Mouse (Mus musculus) embryonic facial prominence, embryonic 11.5 days (tissue): Measurements from ENCODE around the gene Gm3435. TPM values are rescaled to one million over a fixed set of nuclear protein-coding genes. Genes with fewer than 3 reads are reported as not detected.

ENCODE experiments used
- ATAC-seq: fragments of 200-750 bp; cut with Nextera tagmentation; replicated peaks from 2 replicates; pipeline ENCODE4 v1.8.0; 2017; ENCODE audit warnings: low read depth; ENCODE audit not compliant: insufficient number of reproducible peaks, low FRiP score, low TSS enrichment
- DNase-seq: peaks from one replicate; pipeline ENCODE4 v3.0.0-alpha.2; 2015; ENCODE audit warnings: low spot score
- H3K27ac ChIP-seq: fragments of 300-500 bp; sonication (generic); replicated peaks from 2 replicates; pipeline ENCODE4 v1.5.1; 2014; ENCODE audit warnings: mild to moderate bottlenecking, low read depth, low read length, control low read depth
- H3K27me3 ChIP-seq: fragments of 300-500 bp; sonication (generic); 2 replicates; pipeline ENCODE4 v1.6.1; 2014; ENCODE audit warnings: mild to moderate bottlenecking, low read length, moderate library complexity, mixed read lengths; ENCODE audit not compliant: control insufficient read depth, insufficient read depth
- H3K36me3 ChIP-seq: fragments of 300-500 bp; sonication (generic); replicated peaks from 2 replicates; pipeline ENCODE4 v1.6.1; 2014; ENCODE audit warnings: low read depth, mild to moderate bottlenecking, low read length, moderate library complexity, mixed read lengths; ENCODE audit not compliant: control insufficient read depth, insufficient read depth
- H3K4me1 ChIP-seq: fragments of 300-500 bp; sonication (generic); 2 replicates; pipeline ENCODE4 v1.6.1; 2014; ENCODE audit warnings: low read length, mixed read lengths; ENCODE audit not compliant: control insufficient read depth, insufficient read depth
- H3K4me2 ChIP-seq: fragments of 300-500 bp; sonication (generic); 2 replicates; pipeline ENCODE4 v1.6.1; 2014; ENCODE audit warnings: low read depth, mild to moderate bottlenecking, control low read depth, low read length, moderate library complexity
- H3K4me3 ChIP-seq: fragments of 300-500 bp; sonication (generic); 2 replicates; pipeline ENCODE4 v1.5.1; 2014; ENCODE audit warnings: low read depth, low read length, control low read depth
- H3K9ac ChIP-seq: fragments of 300-500 bp; sonication (generic); replicated peaks from 2 replicates; pipeline ENCODE4 v1.6.1; 2014; ENCODE audit warnings: mild to moderate bottlenecking, control low read depth, low read length
- H3K9me3 ChIP-seq: fragments of 300-500 bp; sonication (generic); replicated peaks from 2 replicates; pipeline ENCODE4 v1.6.1; 2016; ENCODE audit warnings: mild to moderate bottlenecking, low read length, inconsistent platforms, mixed read lengths; ENCODE audit not compliant: control insufficient read depth
- WGBS: fragments of 180-500 bp; shearing (Covaris S2); extraction: QIAGEN DNeasy Blood & Tissue Kit; methylation state at CpG from one replicate; pipeline ENCODE4 v1.1.7; 2014; 5-methylcytosine and 5-hydroxymethylcytosine counted together
- polyA plus RNA-seq: library from polyadenylated mRNA; unstranded; fragments of >200 nt; fragmentation: Nextera tagmentation; extraction: Ambion mirVana; gene quantifications from 2 replicates; pipeline ENCODE4 v1.2.1, GENCODE M21; 2014

Gm3435 gene
- polyA plus RNA-seq, 1 experiment from 2014 or later, result 6.1 TPM

GRCm38 (mm10) chr17:15066911-15067310, 56.9 kb downstream of the Gm3435 start:
- H3K9me3 ChIP-seq, result no peaks in the 10 kb centered on the region
- H3K27me3 ChIP-seq, result no peaks in the 10 kb centered on the region
- H3K9ac ChIP-seq, result no peak overlapping the region
- no peak overlapping the region for H3K4me2 ChIP-seq
- H3K4me1 ChIP-seq, result no peaks in the 10 kb centered on the region
- 66% methylated on average over 1 of the region's 1 CpGs for WGBS
- H3K4me3 ChIP-seq, result no peak overlapping the region
- DNase-seq, result no peak
- no peaks in the 10 kb centered on the region for H3K36me3 ChIP-seq
- no peak overlapping the region for H3K27ac ChIP-seq
- ATAC-seq, result no peak

- Histone ChIP-seq H3K27ac (no peak overlapping the region), H3K4me1 (no peaks in the 10 kb centered on the region), H3K4me3 (no peak overlapping the region), H3K9me3 (no peaks in the 10 kb centered on the region), H3K4me2 (no peak overlapping the region), H3K36me3 (no peaks in the 10 kb centered on the region), H3K27me3 (no peaks in the 10 kb centered on the region), H3K9ac (no peak overlapping the region)
- WGBS, result 58% methylated on average over 8 of the region's 8 CpGs
- no peak for ATAC-seq
- no peak for DNase-seq
These were observed 58.2 kb downstream of the Gm3435 start for GRCm38 (mm10) chr17:15068040-15068792.

GRCm38 (mm10) chr17:15069124-15069523, 59.1 kb downstream of the Gm3435 start:
- no peaks in the 10 kb centered on the region for H3K4me1 ChIP-seq
- no peak for ATAC-seq

More at GRCm38 (mm10) chr17:15069124-15069523, 59.1 kb downstream of the Gm3435 start:
- DNase-seq, result no peak
- Histone ChIP-seq H3K9me3 (no peaks in the 10 kb centered on the region), H3K27ac (no peak overlapping the region), H3K4me3 (no peak overlapping the region), H3K4me2 (no peak overlapping the region), H3K9ac (no peak overlapping the region), H3K27me3 (no peaks in the 10 kb centered on the region), H3K36me3 (no peaks in the 10 kb centered on the region)
- WGBS, result 65% methylated on average over 2 of the region's 2 CpGs

Other genes starting within 250 kb of the Gm3435 start
- 4.2 and 4.6 TPM in 2 replicates for gene Wdr27, start 67.0 kb upstream of the Gm3435 start, polyA plus RNA-seq
- gene 1600012H06Rik, start 67.0 kb upstream of the Gm3435 start, polyA plus RNA-seq, result 32.1 and 33.9 TPM in 2 replicates
- gene Phf10, start 48.9 kb upstream of the Gm3435 start, polyA plus RNA-seq, result 38.3 and 38.9 TPM in 2 replicates
- 9.4 and 10.7 TPM in 2 replicates for gene 9030025P20Rik, start 31.7 kb upstream of the Gm3435 start, polyA plus RNA-seq
- gene Gm3417, start 31.4 kb upstream of the Gm3435 start, polyA plus RNA-seq, result not detected in 2 replicates
- 58.7 and 68.2 TPM in 2 replicates for gene Ermard, start 31.0 kb downstream of the Gm3435 start, polyA plus RNA-seq
- gene Tcte3, start 31.3 kb downstream of the Gm3435 start, polyA plus RNA-seq, result 0.52 and 1.3 TPM in 2 replicates
- 3.2 and 3.7 TPM in 2 replicates for gene Gm3448, start 31.4 kb downstream of the Gm3435 start, polyA plus RNA-seq